Mouse (Mus musculus): ENCODE measurements around the gene Prss30.
"Not testable (repeated sequence)": the region's sequence is repeated elsewhere in the genome, so short reads cannot be mapped to it uniquely, and the experiment has no call there.

Prss30 gene

GRCm38 (mm10) chr17:23984989-23985388, 4.6 kb upstream of the Prss30 start:
- no peak for DNase-seq (ENCODE audit: low read depth)

- DNase-seq (ENCODE audit: low read depth) = no peak
Measured at GRCm38 (mm10) chr17:23982912-23983311, 2.5 kb upstream of the Prss30 start.

GRCm38 (mm10) chr17:23979471-23979870, 895 bp downstream of the Prss30 start:
- no peak for DNase-seq (ENCODE audit: low read depth)

DNA sequence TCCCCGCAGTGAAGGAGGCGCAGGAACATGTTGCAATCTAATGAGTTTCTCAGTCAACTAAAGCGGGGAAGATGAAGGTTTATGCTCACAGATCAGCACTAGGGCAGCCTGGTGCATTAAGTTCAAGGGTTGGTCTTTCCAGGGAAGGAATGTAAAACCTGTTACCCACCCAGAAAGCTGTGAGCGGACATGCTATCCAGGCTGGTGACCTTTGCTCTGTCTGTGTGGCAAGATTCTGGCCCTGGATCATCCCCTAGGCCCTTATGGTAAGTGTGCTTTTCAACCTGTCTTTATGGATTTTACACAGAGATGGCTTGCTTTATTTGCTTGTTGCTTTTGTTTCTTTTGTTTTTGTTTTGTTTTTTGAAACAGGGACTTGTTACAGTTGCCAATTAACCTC, 3.7 kb downstream of the Prss30 start:
- DNase-seq (ENCODE audit: low read depth) = no peak

DNA sequence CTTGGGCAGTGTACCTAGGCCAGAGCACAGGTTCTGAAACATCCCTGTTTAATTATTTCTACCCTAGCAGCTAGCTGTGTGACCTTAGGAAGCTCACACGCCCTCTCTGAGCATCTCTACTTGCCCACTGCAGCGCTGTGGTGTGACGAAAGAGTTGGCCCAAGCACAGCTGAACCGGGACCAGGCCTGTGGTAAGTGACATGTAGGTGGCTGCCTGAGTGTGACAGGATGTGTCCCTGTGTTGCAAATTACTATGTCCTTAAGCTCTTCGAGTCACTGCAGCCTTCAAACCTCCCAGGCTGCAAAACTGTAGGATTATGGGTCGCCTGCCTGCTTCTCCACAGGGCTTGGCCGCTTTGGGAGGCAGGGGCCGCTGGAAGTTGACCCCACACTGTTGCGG, 9.1 kb downstream of the Prss30 start:
- DNase-seq (ENCODE audit: low read depth) = no peak

DNA sequence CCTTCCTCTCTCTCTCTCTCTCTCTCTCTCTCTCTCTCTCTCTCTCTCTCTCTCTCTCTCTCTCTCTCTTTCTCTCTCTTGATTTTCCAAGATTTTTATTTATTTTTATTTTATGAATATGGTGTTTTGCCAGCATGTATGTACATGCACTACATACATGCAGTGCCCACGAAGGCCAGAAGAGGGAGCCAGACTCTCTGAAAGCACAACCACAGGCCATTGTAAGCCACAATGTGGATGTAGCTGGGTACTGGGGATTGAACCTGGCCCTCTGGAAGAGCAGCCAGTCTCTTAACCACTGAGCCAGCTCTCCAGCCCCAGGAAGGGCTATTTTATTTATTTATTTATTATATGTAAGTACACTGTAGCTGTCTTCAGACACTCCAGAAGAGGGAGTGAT, 11.1 kb downstream of the Prss30 start:
- DNase-seq (ENCODE audit: low read depth) = peak; percentile 46

DNA sequence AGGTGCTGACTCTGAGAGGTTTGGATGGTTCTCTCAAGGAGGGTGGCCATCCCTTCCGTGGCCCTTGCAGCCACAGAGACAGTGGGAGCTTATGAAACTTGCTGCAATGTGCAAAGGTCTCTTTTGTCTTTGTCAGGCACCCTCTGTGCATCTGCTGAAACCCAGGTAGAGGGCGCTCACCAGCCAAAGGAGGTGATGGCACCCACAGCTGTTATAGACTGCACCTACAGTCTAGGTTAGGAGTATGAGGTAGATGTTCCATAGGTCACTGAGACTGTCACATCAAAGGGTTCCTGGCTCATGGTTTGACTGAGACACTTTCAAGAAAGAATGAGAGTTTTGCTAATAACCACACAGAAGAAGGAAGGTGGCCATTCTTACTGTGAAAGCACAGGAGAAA, 11.6 kb downstream of the Prss30 start:
- DNase-seq (ENCODE audit: low read depth) = peak; percentile 7

GRCm38 (mm10) chr17:23966658-23967401, 13.5 kb downstream of the Prss30 start:
- no peak for DNase-seq (ENCODE audit: low read depth)

GRCm38 (mm10) chr17:23965805-23966425, 14.5 kb downstream of the Prss30 start:
- DNase-seq (ENCODE audit: low read depth) = no peak

- no peak for DNase-seq (ENCODE audit: low read depth)
Measured at GRCm38 (mm10) chr17:23961573-23962122, 18.7 kb downstream of the Prss30 start.

GRCm38 (mm10) chr17:23960084-23960738, 20.2 kb downstream of the Prss30 start:
- peak; percentile 53 for DNase-seq (ENCODE audit: low read depth)

DNA sequence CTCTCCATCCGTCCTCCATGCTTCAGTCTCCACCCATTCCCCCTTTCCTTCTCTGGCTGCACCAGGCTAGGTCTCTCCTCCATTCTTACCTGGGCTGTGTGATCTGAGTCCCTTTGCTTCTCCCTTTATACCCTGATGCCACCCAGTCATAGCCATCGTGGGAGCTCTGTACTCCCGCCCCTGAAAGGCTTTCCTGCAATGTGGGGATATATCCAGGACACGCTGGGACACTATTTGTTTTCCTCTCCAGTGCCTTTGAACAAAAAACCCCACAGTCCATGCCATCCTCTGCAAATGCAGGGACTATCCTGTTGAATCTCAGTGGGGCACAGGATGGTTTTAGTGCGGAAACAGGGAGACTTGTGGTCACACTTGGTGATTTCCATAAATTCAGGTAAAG, 25.2 kb downstream of the Prss30 start, which contains the start of gene Sbpl:
Sbpl (minus strand) TSS at position 101 of the 400 bp plus-strand sequence.
- no peak for DNase-seq (ENCODE audit: low read depth)

- not testable (repeated sequence) for DNase-seq (ENCODE audit: low read depth)
Measured at GRCm38 (mm10) chr17:23950828-23951227, 29.5 kb downstream of the Prss30 start.

GRCm38 (mm10) chr17:23949068-23949467, 31.3 kb downstream of the Prss30 start:
- DNase-seq (ENCODE audit: low read depth) = no peak

- not testable (repeated sequence) for DNase-seq (ENCODE audit: low read depth)
Measured at GRCm38 (mm10) chr17:23947486-23947885, 32.9 kb downstream of the Prss30 start.

DNA sequence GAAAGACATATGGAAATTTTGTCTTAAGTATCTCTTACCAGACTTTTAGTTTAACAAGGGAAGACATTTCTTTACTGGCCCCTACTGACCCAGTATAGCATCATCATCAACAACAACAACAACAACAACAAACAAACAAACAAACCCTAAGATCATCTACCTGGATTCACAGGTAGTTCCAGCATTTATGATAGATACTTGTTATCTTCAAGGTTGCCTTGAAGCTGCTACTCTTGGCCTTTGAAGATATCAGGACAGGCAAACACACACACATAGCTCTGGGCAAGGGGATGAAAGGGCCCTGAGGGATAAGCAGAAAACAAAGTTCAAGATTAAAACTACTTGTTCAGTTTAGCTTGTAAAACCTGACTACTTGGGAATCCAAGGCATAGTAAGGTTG, 39.0 kb downstream of the Prss30 start, which contains the start of gene Sbp:
Sbp (plus strand) TSS at position 301 of the 400 bp plus-strand sequence.
- DNase-seq (ENCODE audit: low read depth) = no peak

- DNase-seq (ENCODE audit: low read depth) = no peak
Measured at GRCm38 (mm10) chr17:23931157-23931556, 49.2 kb downstream of the Prss30 start.

GRCm38 (mm10) chr17:23925090-23925493, 55.3 kb downstream of the Prss30 start:
- peak; percentile 44 for DNase-seq (ENCODE audit: low read depth)

DNA sequence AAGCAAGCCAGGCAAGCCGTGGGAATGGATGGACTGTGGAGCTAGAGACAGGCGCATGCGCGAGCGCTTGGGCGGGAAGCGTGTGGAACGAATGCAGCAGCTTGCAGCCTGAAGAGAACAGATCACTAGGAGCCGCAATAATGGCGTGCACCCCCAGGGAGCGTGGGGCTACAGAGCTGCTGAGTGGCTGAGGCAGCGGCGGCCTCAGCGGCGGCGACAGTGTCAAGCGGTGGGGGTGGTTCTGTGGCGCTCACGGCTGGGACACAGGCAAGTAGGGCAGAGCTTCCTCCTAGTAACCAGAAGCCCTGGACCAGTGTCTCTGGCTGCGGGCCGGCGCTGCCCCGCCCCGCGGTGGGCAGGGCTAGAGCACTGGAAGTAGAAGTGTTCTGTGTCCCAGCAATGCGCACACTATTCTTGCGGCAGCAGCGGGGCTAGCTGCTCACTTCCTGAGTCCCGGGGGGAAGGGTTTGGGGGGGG, 55.8 kb downstream of the Prss30 start:
- peak; percentile 79 for DNase-seq (ENCODE audit: low read depth)
